Mouse (Mus musculus) forebrain, embryonic 16.5 days (tissue): Measurements from ENCODE around the gene Cd209e. TPM values are rescaled to one million over a fixed set of nuclear protein-coding genes. Genes with fewer than 3 reads are reported as not detected.
"Not testable (repeated sequence)": the region's sequence is repeated elsewhere in the genome, so short reads cannot be mapped to it uniquely, and the experiment has no call there.

Source experiments
- ATAC-seq: fragments of 200-750 bp; cut with Nextera tagmentation; 2 replicates; pipeline ENCODE4 v1.8.0; 2017; ENCODE audit warnings: mild to moderate bottlenecking, moderate library complexity
- H3K27ac ChIP-seq: fragments of 300-500 bp; sonication (generic); 2 replicates; pipeline ENCODE4 v1.5.1; 2014; ENCODE audit warnings: low read length, control low read depth
- H3K27me3 ChIP-seq: fragments of 300-500 bp; sonication (generic); replicated peaks from 2 replicates; pipeline ENCODE4 v1.6.1; 2014; ENCODE audit warnings: low read length; ENCODE audit not compliant: control insufficient read depth, insufficient read depth
- H3K36me3 ChIP-seq: fragments of 300-500 bp; sonication (generic); 2 replicates; pipeline ENCODE4 v1.6.1; 2014; ENCODE audit not compliant: control insufficient read depth, insufficient read depth
- H3K4me1 ChIP-seq: fragments of 300-500 bp; sonication (generic); replicated peaks from 2 replicates; pipeline ENCODE4 v1.6.1; 2014; ENCODE audit warnings: low read length; ENCODE audit not compliant: control insufficient read depth, insufficient read depth
- H3K4me2 ChIP-seq: fragments of 300-500 bp; sonication (generic); 2 replicates; pipeline ENCODE4 v1.6.1; 2014; ENCODE audit warnings: mild to moderate bottlenecking, low read length, control low read depth
- H3K4me3 ChIP-seq: fragments of 300-500 bp; sonication (generic); replicated peaks from 2 replicates; pipeline ENCODE4 v1.5.1; 2014; ENCODE audit warnings: mild to moderate bottlenecking, low read length, control low read depth
- H3K9ac ChIP-seq: fragments of 300-500 bp; sonication (generic); replicated peaks from 2 replicates; pipeline ENCODE4 v1.6.1; 2014; ENCODE audit warnings: low read depth, low read length, control low read depth
- H3K9me3 ChIP-seq: fragments of 300-500 bp; sonication (generic); 2 replicates; pipeline ENCODE4 v1.6.1; 2016; ENCODE audit warnings: low read length; ENCODE audit not compliant: control insufficient read depth
- WGBS: fragments of 180-500 bp; shearing (Covaris S2); extraction: QIAGEN DNeasy Blood & Tissue Kit; methylation state at CpG from one replicate; pipeline ENCODE4 v1.1.7; 2014; 5-methylcytosine and 5-hydroxymethylcytosine counted together
- polyA plus RNA-seq: library from polyadenylated mRNA; unstranded; fragments of >200 nt; fragmentation: Nextera tagmentation; extraction: Ambion mirVana; gene quantifications from 2 replicates; pipeline ENCODE4 v1.2.1, GENCODE M21; 2015

The Cd209e gene
- polyA plus RNA-seq: not detected in 2 replicates

DNA sequence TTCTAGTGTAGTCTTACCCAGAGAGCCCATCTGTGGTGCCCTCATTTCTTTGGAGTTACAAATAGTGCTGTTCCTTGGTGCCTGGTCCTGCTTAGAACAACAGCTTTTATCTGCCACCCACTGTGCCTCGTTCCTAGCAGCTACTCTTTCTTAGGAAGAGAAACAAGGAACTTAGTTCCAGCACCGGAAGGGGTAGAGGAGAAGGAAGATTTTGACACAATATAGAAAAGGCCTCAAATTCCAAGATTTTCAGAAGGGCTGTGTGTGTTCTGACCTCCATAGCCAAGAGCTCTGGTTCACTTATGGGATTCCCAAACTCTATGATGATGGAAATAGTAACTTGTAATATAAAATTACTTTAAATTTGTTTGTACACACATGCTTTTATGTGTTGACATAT lies at the start of gene Cd209e:
TSS of gene Cd209e (minus strand) at position 101 of the 400 bp plus-strand sequence.
- no peak within 1 kb of the TSS for H3K27ac ChIP-seq
- H3K4me1 ChIP-seq: no peaks in the 10 kb centered on the region
- no peak within 1 kb of the TSS for H3K9ac ChIP-seq
- 75% methylated on average over 2 of the region's 2 CpGs for WGBS
- ATAC-seq: no peak
- H3K36me3 ChIP-seq: no peaks in the 10 kb centered on the region
- H3K4me3 ChIP-seq: no peak within 1 kb of the TSS
- H3K4me2 ChIP-seq: no peak within 1 kb of the TSS
- peaks cover 9% of the 10 kb centered on the region; the same call in 1 of the 2 replicates for H3K9me3 ChIP-seq
- H3K27me3 ChIP-seq: no peaks in the 10 kb centered on the region

DNA sequence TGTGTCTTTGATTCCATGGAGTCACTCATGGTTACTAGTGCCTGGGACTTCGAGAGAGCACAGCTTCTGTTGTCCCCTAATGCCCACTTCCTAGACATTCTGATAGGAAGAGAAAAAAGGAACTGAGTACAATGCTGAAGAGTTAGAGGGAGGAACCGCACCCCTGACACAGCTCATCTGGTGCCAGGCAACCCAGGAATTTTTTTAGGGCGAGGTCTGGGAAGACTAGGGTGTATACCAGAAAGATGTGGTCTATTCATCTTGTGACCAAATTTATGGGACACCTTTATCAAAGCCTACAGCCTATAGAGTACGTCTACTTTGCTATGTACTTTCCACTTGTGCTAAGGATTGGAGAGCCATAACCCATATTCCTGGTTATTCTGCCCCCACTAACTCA lies 24.3 kb upstream of the Cd209e start, which contains the start of gene Cd209d:
TSS of gene Cd209d (minus strand) at position 101 of the 400 bp plus-strand sequence.
- no peak for ATAC-seq

GRCm38 (mm10) chr8:3876121-3876520 lies 22.0 kb upstream of the Cd209e start:
- 86% methylated on average over 2 of the region's 2 CpGs for WGBS
- no peak overlapping the region for H3K27ac ChIP-seq
- H3K36me3 ChIP-seq: no peaks in the 10 kb centered on the region
- no peak overlapping the region for H3K9ac ChIP-seq
- no peaks in the 10 kb centered on the region for H3K27me3 ChIP-seq
- peaks cover 19% of the 10 kb centered on the region; the same call in 1 of the 2 replicates for H3K9me3 ChIP-seq
- no peak for ATAC-seq
- H3K4me3 ChIP-seq: no peak overlapping the region
- H3K4me2 ChIP-seq: no peak overlapping the region
- H3K4me1 ChIP-seq: no peaks in the 10 kb centered on the region

More for the DNA sequence above, 24.3 kb upstream of the Cd209e start, which contains the start of gene Cd209d:
- Histone ChIP-seq H3K27me3 (no peaks in the 10 kb centered on the region), H3K9ac (no peak within 1 kb of the TSS), H3K4me1 (no peaks in the 10 kb centered on the region), H3K27ac (no peak within 1 kb of the TSS), H3K4me3 (no peak within 1 kb of the TSS), H3K4me2 (no peak within 1 kb of the TSS), H3K9me3 (peaks cover 14% of the 10 kb centered on the region; the same call in 1 of the 2 replicates), H3K36me3 (no peaks in the 10 kb centered on the region)
- 65% methylated on average over 4 of the region's 4 CpGs for WGBS

- not testable (repeated sequence) for H3K27me3 ChIP-seq, H3K9ac ChIP-seq, H3K4me2 ChIP-seq, ATAC-seq, H3K27ac ChIP-seq, H3K4me3 ChIP-seq, H3K9me3 ChIP-seq, H3K36me3 ChIP-seq, H3K4me1 ChIP-seq
These were observed 8.6 kb upstream of the Cd209e start for GRCm38 (mm10) chr8:3862736-3863135.

DNA sequence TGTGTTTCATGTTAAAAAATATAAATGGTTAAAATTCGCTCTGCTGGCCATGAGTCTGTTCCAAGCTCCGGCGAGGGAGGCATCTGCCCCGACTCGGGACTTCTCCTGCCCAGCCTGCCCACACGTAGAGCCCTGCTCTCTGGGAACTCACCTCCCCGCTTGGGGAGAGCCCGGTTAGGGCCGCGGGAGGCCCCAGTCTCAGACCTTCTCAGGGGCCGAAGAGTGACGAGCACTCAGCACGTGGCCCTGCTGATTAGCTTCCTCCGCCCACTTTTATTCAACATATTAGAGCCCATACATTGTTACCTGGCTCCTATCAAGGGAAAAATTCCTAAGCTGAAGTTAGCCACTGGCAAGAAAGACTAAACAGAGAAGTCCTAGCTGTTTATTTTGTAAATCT lies 51.0 kb downstream of the Cd209e start:
- no peaks in the 10 kb centered on the region for H3K27me3 ChIP-seq
- no peaks in the 10 kb centered on the region for H3K36me3 ChIP-seq
- WGBS: 90% methylated on average over 14 of the region's 14 CpGs
- H3K4me2 ChIP-seq: no peak overlapping the region
- no peak overlapping the region for H3K27ac ChIP-seq
- H3K9ac ChIP-seq: no peak overlapping the region
- no peak for ATAC-seq
- no peaks in the 10 kb centered on the region for H3K4me1 ChIP-seq
- H3K9me3 ChIP-seq: peaks cover 9% of the 10 kb centered on the region
- no peak overlapping the region for H3K4me3 ChIP-seq

Other genes with a start within 250 kb of the Cd209e start
- 69.3 and 71.2 TPM in 2 replicates for gene Xab2, start 233.0 kb downstream of the Cd209e start, polyA plus RNA-seq
- 79.0 and 83.6 TPM in 2 replicates for gene Pet100, start 232.8 kb downstream of the Cd209e start, polyA plus RNA-seq
- gene Pcp2, start 228.8 kb downstream of the Cd209e start, polyA plus RNA-seq: 0.41 and 0.98 TPM in 2 replicates
- gene Stxbp2, start 223.4 kb downstream of the Cd209e start, polyA plus RNA-seq: 49.6 and 85.0 TPM in 2 replicates
- gene Retn, start 198.5 kb downstream of the Cd209e start, polyA plus RNA-seq: 0.45 and 0.71 TPM in 2 replicates
- gene Mcemp1, start 188.6 kb downstream of the Cd209e start, polyA plus RNA-seq: not detected in 2 replicates
- gene Fcor, start 181.9 kb downstream of the Cd209e start, polyA plus RNA-seq: 10.0 and 14.2 TPM in 2 replicates
- gene Trappc5, start 178.0 kb downstream of the Cd209e start, polyA plus RNA-seq: 64.8 and 69.6 TPM in 2 replicates
- 0.25 and 0.30 TPM in 2 replicates for gene Fcer2a, start 160.1 kb downstream of the Cd209e start, polyA plus RNA-seq
- gene Clec4g, start 133.7 kb downstream of the Cd209e start, polyA plus RNA-seq: not detected in 2 replicates
- gene Cd209a, start 105.3 kb downstream of the Cd209e start, polyA plus RNA-seq: not detected in 2 replicates
- gene Cd209d, start 24.2 kb upstream of the Cd209e start, polyA plus RNA-seq: not detected in 2 replicates
- not detected in 2 replicates for gene Cd209b, start 72.5 kb upstream of the Cd209e start, polyA plus RNA-seq
- 0.31 and 0.77 TPM in 2 replicates for gene Cd209c, start 100.4 kb upstream of the Cd209e start, polyA plus RNA-seq